Mouse (Mus musculus) myocyte (in vitro differentiated cells): ENCODE measurements around the gene Obsl1. TPM values are rescaled to one million over a fixed set of nuclear protein-coding genes. Genes with fewer than 3 reads are reported as not detected.

Source experiments
- H3K27me3 ChIP-seq: one replicate; pipeline ENCODE4 v1.6.1; 2011; ENCODE audit not compliant: control insufficient read depth, insufficient read depth, insufficient read length
- H3K36me3 ChIP-seq: one replicate; pipeline ENCODE4 v1.6.1; 2011; ENCODE audit not compliant: control insufficient read depth, insufficient read depth
- H3K4me2 ChIP-seq: one replicate; pipeline ENCODE4 v1.6.1; 2011; ENCODE audit warnings: low read depth, control low read depth
- H3K4me3 ChIP-seq: one replicate; pipeline ENCODE4 v1.5.1; 2011; ENCODE audit warnings: mild to moderate bottlenecking, control low read depth, moderate library complexity
- H3K79me2 ChIP-seq: one replicate; pipeline ENCODE4 v1.6.1; 2011; ENCODE audit not compliant: control insufficient read depth, insufficient read depth
- H3ac ChIP-seq: one replicate; pipeline ENCODE4 v1.6.1; 2011; ENCODE audit not compliant: control insufficient read depth, insufficient read length
- CEBPB ChIP-seq: IDR thresholded peaks from 2 replicates; pipeline ENCODE4 v1.6.1; 2011; ENCODE audit warnings: mild to moderate bottlenecking, moderate library complexity; ENCODE audit not compliant: poor library complexity, insufficient read depth, severe bottlenecking
- E2F4 ChIP-seq: IDR thresholded peaks from one replicate; pipeline ENCODE4 v1.6.1; 2011; ENCODE audit warnings: mild to moderate bottlenecking, control low read depth, moderate library complexity; ENCODE audit not compliant: insufficient read depth
- MAX ChIP-seq: IDR thresholded peaks from one replicate; pipeline ENCODE4 v1.6.1; 2011; ENCODE audit warnings: low read depth, mild to moderate bottlenecking, control low read depth
- MYOD1 ChIP-seq, 3 experiments: IDR thresholded peaks; one replicate each; pipeline ENCODE4 v1.6.1; 2011; ENCODE audit warnings: control low read depth in 2 of 3, low read depth in 2 of 3, mild to moderate bottlenecking in 2 of 3, moderate library complexity in 1 of 3; ENCODE audit not compliant: insufficient read length in 2 of 3, control insufficient read depth in 1 of 3
- MYOG ChIP-seq, 3 experiments: IDR thresholded peaks; one replicate each; pipeline ENCODE4 v1.6.1; 2011; ENCODE audit warnings: control low read depth in 2 of 3, low read depth in 2 of 3, mild to moderate bottlenecking in 2 of 3; ENCODE audit not compliant: insufficient read length in 2 of 3, control insufficient read depth in 1 of 3, insufficient read depth in 1 of 3
- POLR2A ChIP-seq: IDR thresholded peaks from one replicate; pipeline ENCODE4 v1.6.1; 2011; ENCODE audit warnings: low read depth, mild to moderate bottlenecking, control low read depth, moderate library complexity; ENCODE audit not compliant: insufficient read length
- POLR2AphosphoS2 ChIP-seq: IDR thresholded peaks from one replicate; pipeline ENCODE4 v1.6.1; 2011; ENCODE audit warnings: low read depth, control low read depth; ENCODE audit not compliant: insufficient read length
- REST ChIP-seq: IDR thresholded peaks from one replicate; pipeline ENCODE4 v1.6.1; 2011; ENCODE audit warnings: mild to moderate bottlenecking, control low read depth, moderate library complexity; ENCODE audit not compliant: insufficient read depth, insufficient read length
- SRF ChIP-seq: IDR thresholded peaks from one replicate; pipeline ENCODE4 v1.6.1; 2011; ENCODE audit warnings: low read depth; ENCODE audit not compliant: control insufficient read depth, insufficient read length
- TCF12 ChIP-seq: IDR thresholded peaks from one replicate; pipeline ENCODE4 v1.6.1; 2011; ENCODE audit warnings: mild to moderate bottlenecking, control low read depth; ENCODE audit not compliant: poor library complexity, insufficient read depth, severe bottlenecking
- TCF3 ChIP-seq: IDR thresholded peaks from one replicate; pipeline ENCODE4 v1.6.1; 2011; ENCODE audit warnings: low read depth, control low read depth; ENCODE audit not compliant: insufficient read length
- USF1 ChIP-seq: IDR thresholded peaks from one replicate; pipeline ENCODE4 v1.6.1; 2011; ENCODE audit warnings: low read depth, mild to moderate bottlenecking, control low read depth, moderate library complexity
- polyA plus RNA-seq: library from polyadenylated mRNA; unstranded; fragments of >200 nt; fragmentation: generic; extraction: Trizol; gene quantifications from one replicate; pipeline ENCODE4 v1.2.1, GENCODE M21; 2012; ENCODE audit warnings: missing spikeins

Obsl1 gene
- polyA plus RNA-seq, 1 experiment: 148 TPM

- TF ChIP-seq USF1: no peak
- no peak for TF ChIP-seq MAX
- no peak for TF ChIP-seq TCF3
- no peak for TF ChIP-seq SRF
- TF ChIP-seq MYOG (IDR thresholded peaks at IDR 0.05; ENCODE audit: control insufficient read depth in 1 of 3, insufficient read depth in 1 of 3, insufficient read length in 2 of 3, low read depth in 2 of 3): no peak
- no peak for TF ChIP-seq POLR2AphosphoS2
- no peak for TF ChIP-seq E2F4
- TF ChIP-seq TCF12: no peak
- TF ChIP-seq POLR2A: no peak
- TF ChIP-seq REST: no peak
- no peak for TF ChIP-seq CEBPB
- TF ChIP-seq MYOD1 (IDR thresholded peaks at IDR 0.05; ENCODE audit: control insufficient read depth in 1 of 3, insufficient read length in 2 of 3, low read depth in 2 of 3): no peak
Observed at GRCm38 (mm10) chr1:75477966-75478290, 28.3 kb downstream of the Obsl1 start.

GRCm38 (mm10) chr1:75477264-75477965 is 28.8 kb downstream of the Obsl1 start:
- no peak overlapping the region for H3ac ChIP-seq
- peaks cover under 1% of the 10 kb centered on the region for H3K27me3 ChIP-seq
- H3K79me2 ChIP-seq: peaks cover 6% of the 10 kb centered on the region
- H3K4me2 ChIP-seq: peak overlapping the region; percentile 86
- peaks cover 4% of the 10 kb centered on the region for H3K36me3 ChIP-seq
- no peak for TF ChIP-seq TCF12
- TF ChIP-seq MYOG (IDR thresholded peaks at IDR 0.05; ENCODE audit: control insufficient read depth in 1 of 3, insufficient read depth in 1 of 3, insufficient read length in 2 of 3, low read depth in 2 of 3): peak in 2 of 3 experiments; percentile 73 to 76
- no peak for TF ChIP-seq USF1
- TF ChIP-seq MYOD1 (IDR thresholded peaks at IDR 0.05; ENCODE audit: control insufficient read depth in 1 of 3, insufficient read length in 2 of 3, low read depth in 2 of 3): peak in 2 of 3 experiments; percentile 70 to 83
- TF ChIP-seq MAX: no peak
- TF ChIP-seq SRF: no peak
- TF ChIP-seq REST: no peak
- TF ChIP-seq TCF3: no peak
- TF ChIP-seq POLR2AphosphoS2: no peak
- no peak for TF ChIP-seq CEBPB
- H3K4me3 ChIP-seq: peak overlapping the region; percentile 28

More at GRCm38 (mm10) chr1:75477966-75478290, 28.3 kb downstream of the Obsl1 start:
- Histone ChIP-seq H3K79me2 (peaks cover 6% of the 10 kb centered on the region), H3K4me3 (peak overlapping the region; percentile 28), H3K4me2 (peak overlapping the region; percentile 86), H3K36me3 (peaks cover 4% of the 10 kb centered on the region), H3ac (no peak overlapping the region), H3K27me3 (peaks cover 5% of the 10 kb centered on the region)

GRCm38 (mm10) chr1:75476441-75476840 is 29.8 kb downstream of the Obsl1 start:
- Histone ChIP-seq H3K4me2 (no peak overlapping the region), H3K27me3 (no peaks in the 10 kb centered on the region), H3K36me3 (peaks cover 4% of the 10 kb centered on the region), H3K4me3 (no peak overlapping the region), H3K79me2 (peaks cover 6% of the 10 kb centered on the region), H3ac (no peak overlapping the region)
- TF ChIP-seq MYOG (IDR thresholded peaks at IDR 0.05; ENCODE audit: control insufficient read depth in 1 of 3, insufficient read depth in 1 of 3, insufficient read length in 2 of 3, low read depth in 2 of 3): no peak
- TF ChIP-seq POLR2A: no peak
- no peak for TF ChIP-seq SRF
- TF ChIP-seq MYOD1 (IDR thresholded peaks at IDR 0.05; ENCODE audit: control insufficient read depth in 1 of 3, insufficient read length in 2 of 3, low read depth in 2 of 3): no peak
- no peak for TF ChIP-seq MAX
- no peak for TF ChIP-seq USF1
- no peak for TF ChIP-seq CEBPB

GRCm38 (mm10) chr1:75469287-75469825 is 36.9 kb downstream of the Obsl1 start:
- Histone ChIP-seq H3K36me3 (no peaks in the 10 kb centered on the region), H3K4me3 (no peak overlapping the region), H3K27me3 (no peaks in the 10 kb centered on the region), H3ac (no peak overlapping the region), H3K79me2 (no peaks in the 10 kb centered on the region), H3K4me2 (no peak overlapping the region)
- no peak for TF ChIP-seq MAX

- Histone ChIP-seq H3K79me2 (no peaks in the 10 kb centered on the region), H3K4me2 (peak overlapping the region; percentile 58), H3K4me3 (no peak overlapping the region), H3K36me3 (no peaks in the 10 kb centered on the region), H3ac (no peak overlapping the region), H3K27me3 (no peaks in the 10 kb centered on the region)
- TF ChIP-seq MYOD1 (IDR thresholded peaks at IDR 0.05; ENCODE audit: control insufficient read depth in 1 of 3, insufficient read length in 2 of 3, low read depth in 2 of 3) (peak; percentile 5 to 39 (median 14)), MYOG (IDR thresholded peaks at IDR 0.05; ENCODE audit: control insufficient read depth in 1 of 3, insufficient read depth in 1 of 3, insufficient read length in 2 of 3, low read depth in 2 of 3) (peak in 2 of 3 experiments; percentile 34 to 55), MAX (no peak)
Observed at GRCm38 (mm10) chr1:75467215-75467927, 38.9 kb downstream of the Obsl1 start.
